Mouse (Mus musculus) forebrain, postnatal 0 days (tissue): ENCODE measurements around the gene Cdk5rap3. TPM values are rescaled to one million over a fixed set of nuclear protein-coding genes. Genes with fewer than 3 reads are reported as not detected.
A peak's percentile ranks its signal among the peaks of the same experiment; 100 is the strongest.

Source experiments
- ATAC-seq: fragments of 200-750 bp; cut with Nextera tagmentation; 2 replicates; pipeline ENCODE4 v1.8.0; 2017; ENCODE audit warnings: mild to moderate bottlenecking, moderate library complexity
- DNase-seq: peaks from one replicate; pipeline ENCODE4 v3.0.0-alpha.2; 2015
- H3K27ac ChIP-seq: fragments of 300-500 bp; sonication (generic); 2 replicates; pipeline ENCODE4 v1.5.1; 2014; ENCODE audit warnings: low read depth, mild to moderate bottlenecking, antibody characterized with exemption, low read length, moderate library complexity, mixed read lengths
- H3K27me3 ChIP-seq: fragments of 300-500 bp; sonication (generic); 2 replicates; pipeline ENCODE4 v1.6.1; 2014; ENCODE audit warnings: mild to moderate bottlenecking, low read length, mixed read lengths; ENCODE audit not compliant: insufficient read depth
- H3K36me3 ChIP-seq: fragments of 300-500 bp; sonication (generic); 2 replicates; pipeline ENCODE4 v1.6.1; 2014; ENCODE audit warnings: mild to moderate bottlenecking, moderate library complexity; ENCODE audit not compliant: insufficient read depth
- H3K4me1 ChIP-seq: fragments of 300-500 bp; sonication (generic); 2 replicates; pipeline ENCODE4 v1.6.1; 2014; ENCODE audit warnings: antibody characterized with exemption; ENCODE audit not compliant: insufficient read depth
- H3K4me2 ChIP-seq: fragments of 300-500 bp; sonication (generic); 2 replicates; pipeline ENCODE4 v1.6.1; 2014; ENCODE audit warnings: low read depth, mild to moderate bottlenecking, moderate library complexity
- H3K4me3 ChIP-seq: fragments of 300-500 bp; sonication (generic); 2 replicates; pipeline ENCODE4 v1.5.1; 2014; ENCODE audit warnings: low read depth, low read length, mixed read lengths
- H3K9ac ChIP-seq: fragments of 300-500 bp; sonication (generic); 2 replicates; pipeline ENCODE4 v1.6.1; 2014; ENCODE audit warnings: mild to moderate bottlenecking
- H3K9me3 ChIP-seq: fragments of 300-500 bp; sonication (generic); 2 replicates; pipeline ENCODE4 v1.6.1; 2016; ENCODE audit warnings: low read length
- CTCF ChIP-seq: sonication (generic); IDR thresholded peaks from 2 replicates; pipeline ENCODE4 v1.5.1; 2016; ENCODE audit warnings: antibody characterized with exemption, control low read depth, low read depth
- WGBS: fragments of 180-500 bp; shearing (Covaris S2); extraction: QIAGEN DNeasy Blood & Tissue Kit; methylation state at CpG from one replicate; pipeline ENCODE4 v1.1.7; 2014; 5-methylcytosine and 5-hydroxymethylcytosine counted together
- polyA plus RNA-seq: library from polyadenylated mRNA; unstranded; fragments of >200 nt; fragmentation: Nextera tagmentation; extraction: Ambion mirVana; gene quantifications from 2 replicates; pipeline ENCODE4 v1.2.1, GENCODE M21; 2015
- total RNA-seq: library from RNA; depleted of rRNA; stranded (reverse); fragments of >200 nt; gene quantifications from 2 replicates; pipeline ENCODE4 v1.2.3, GENCODE M21; 2014

The Cdk5rap3 gene
- total and polyA plus RNA-seq, 2 experiments from 2014 or later: 54.9 to 86.4 TPM

- Histone ChIP-seq H3K27me3 (no peaks in the 10 kb centered on the region), H3K4me2 (no peak overlapping the region), H3K4me1 (peaks cover 38% of the 10 kb centered on the region), H3K36me3 (no peaks in the 10 kb centered on the region), H3K27ac (peak overlapping the region; percentile 94), H3K9me3 (no peaks in the 10 kb centered on the region), H3K4me3 (no peak overlapping the region), H3K9ac (peak overlapping the region; percentile 39; the same call in 1 of the 2 replicates)
- DNase-seq (peak; percentile 39), ATAC-seq (no peak)
- WGBS: 38% methylated on average over 4 of the region's 4 CpGs
- no peak for TF ChIP-seq CTCF
Observed at GRCm38 (mm10) chr11:96877071-96877470, 39.2 kb downstream of the Cdk5rap3 start.

- no peak for TF ChIP-seq CTCF
- peak; percentile 65 for DNase-seq
- Histone ChIP-seq H3K4me3 (peak overlapping the region; percentile 35), H3K9ac (peak overlapping the region; percentile 39), H3K9me3 (no peaks in the 10 kb centered on the region), H3K36me3 (no peaks in the 10 kb centered on the region), H3K27ac (peak overlapping the region; percentile 94), H3K4me2 (peak overlapping the region; percentile 71), H3K27me3 (no peaks in the 10 kb centered on the region), H3K4me1 (peaks cover 38% of the 10 kb centered on the region)
- 7% methylated on average over 13 of the region's 13 CpGs for WGBS
- peak; percentile 76 for ATAC-seq
Observed at GRCm38 (mm10) chr11:96876300-96877040, 39.8 kb downstream of the Cdk5rap3 start.

- Histone ChIP-seq H3K27me3 (no peaks in the 10 kb centered on the region), H3K27ac (peak overlapping the region; percentile 94), H3K4me3 (peak overlapping the region; percentile 35), H3K9ac (peak overlapping the region; percentile 46), H3K4me1 (peaks cover 38% of the 10 kb centered on the region), H3K36me3 (no peaks in the 10 kb centered on the region), H3K9me3 (no peaks in the 10 kb centered on the region), H3K4me2 (peak overlapping the region; percentile 71)
- TF ChIP-seq CTCF: no peak
- 1% methylated on average over 34 of the region's 35 CpGs for WGBS
- ATAC-seq: peak; percentile 86
- peak; percentile 93 for DNase-seq
Observed at GRCm38 (mm10) chr11:96875745-96876144, 40.6 kb downstream of the Cdk5rap3 start.

- H3K9me3 ChIP-seq: no peaks in the 10 kb centered on the region
- H3K36me3 ChIP-seq: no peaks in the 10 kb centered on the region
- peak overlapping the region; percentile 35 for H3K4me3 ChIP-seq
- peak overlapping the region; percentile 94 for H3K27ac ChIP-seq
- H3K9ac ChIP-seq: peak overlapping the region; percentile 46
- ATAC-seq (no peak), DNase-seq (no peak)
- peaks cover 38% of the 10 kb centered on the region for H3K4me1 ChIP-seq
- 23% methylated on average over 4 of the region's 4 CpGs for WGBS
- H3K27me3 ChIP-seq: no peaks in the 10 kb centered on the region
- peak overlapping the region; percentile 71 for H3K4me2 ChIP-seq
- no peak for TF ChIP-seq CTCF
Observed at GRCm38 (mm10) chr11:96875270-96875669, 41.0 kb downstream of the Cdk5rap3 start.

GRCm38 (mm10) chr11:96873601-96874140, 42.6 kb downstream of the Cdk5rap3 start:
- H3K36me3 ChIP-seq: no peaks in the 10 kb centered on the region
- peaks cover 38% of the 10 kb centered on the region for H3K4me1 ChIP-seq
- H3K9ac ChIP-seq: no peak overlapping the region
- no peaks in the 10 kb centered on the region for H3K27me3 ChIP-seq
- H3K9me3 ChIP-seq: no peaks in the 10 kb centered on the region
- no peak overlapping the region for H3K4me2 ChIP-seq
- no peak overlapping the region for H3K4me3 ChIP-seq
- TF ChIP-seq CTCF: no peak
- H3K27ac ChIP-seq: peak overlapping the region; percentile 71
- no peak for DNase-seq
- no peak for ATAC-seq
- 22% methylated on average over 11 of the region's 11 CpGs for WGBS

GRCm38 (mm10) chr11:96872441-96873379, 43.6 kb downstream of the Cdk5rap3 start:
- no peaks in the 10 kb centered on the region for H3K9me3 ChIP-seq
- peak; percentile 21; the same call in 1 of the 2 replicates for ATAC-seq
- H3K27ac ChIP-seq: peak overlapping the region; percentile 71
- no peak overlapping the region for H3K4me3 ChIP-seq
- no peaks in the 10 kb centered on the region for H3K36me3 ChIP-seq
- H3K4me1 ChIP-seq: peaks cover 38% of the 10 kb centered on the region
- 4% methylated on average over 24 of the region's 24 CpGs for WGBS
- no peak for TF ChIP-seq CTCF
- peak; percentile 56 for DNase-seq
- no peaks in the 10 kb centered on the region for H3K27me3 ChIP-seq
- 0 out of 2 replicates have a peak overlapping the region, but pooled peaks have one; percentile 10 for H3K4me2 ChIP-seq
- peak overlapping the region; percentile 39; the same call in 1 of the 2 replicates for H3K9ac ChIP-seq
